Mouse (Mus musculus): Measurements from ENCODE around the gene Hadhb. TPM values are rescaled to one million over a fixed set of nuclear protein-coding genes. Genes with fewer than 3 reads are reported as not detected.

Gene Hadhb
- polyA plus RNA-seq, 1 experiment from 2014 or later = 107 TPM

- no peak for DNase-seq (ENCODE audit: low spot score)
- Histone ChIP-seq H3K36me3 (ENCODE audit: insufficient read depth, low read length) (no peaks in the 10 kb centered on the region), H3K9me3 (ENCODE audit: low read length) (no peaks in the 10 kb centered on the region), H3K4me1 (ENCODE audit: insufficient read depth, low read depth, low read length) (peaks cover 5% of the 10 kb centered on the region; the same call in 1 of the 2 replicates), H3K27me3 (replicated peaks; ENCODE audit: insufficient read depth, low read length) (no peaks in the 10 kb centered on the region), H3K27ac (ENCODE audit: low read length) (no peak overlapping the region), H3K9ac (replicated peaks; ENCODE audit: low read depth) (no peak overlapping the region), H3K4me3 (ENCODE audit: low read depth, low read length) (no peak overlapping the region), H3K4me2 (replicated peaks; ENCODE audit: low read depth, low read length) (no peak overlapping the region)
- TF ChIP-seq EP300 (IDR thresholded peaks at IDR 0.05) (no peak), CTCF (IDR thresholded peaks at IDR 0.05) (no peak)
- ATAC-seq = no peak
- 92% methylated on average over 2 of the region's 2 CpGs for WGBS
These were observed 1.8 kb upstream of the Hadhb start for GRCm38 (mm10) chr5:30153222-30153621.

- no peak for ATAC-seq
- H3K4me2 ChIP-seq (replicated peaks; ENCODE audit: low read depth, low read length) = peak overlapping the region; percentile 62
- H3K36me3 ChIP-seq (ENCODE audit: insufficient read depth, low read length) = no peaks in the 10 kb centered on the region
- peak overlapping the region; percentile 95; the same call in 1 of the 2 replicates for H3K27ac ChIP-seq (ENCODE audit: low read length)
- H3K4me3 ChIP-seq (ENCODE audit: low read depth, low read length) = peak overlapping the region; percentile 84
- H3K9ac ChIP-seq (replicated peaks; ENCODE audit: low read depth) = peak overlapping the region; percentile 76
- peaks cover 5% of the 10 kb centered on the region; the same call in 1 of the 2 replicates for H3K4me1 ChIP-seq (ENCODE audit: insufficient read depth, low read depth, low read length)
- peak; percentile 65 for DNase-seq (ENCODE audit: low spot score)
- TF ChIP-seq CTCF (IDR thresholded peaks at IDR 0.05) = no peak
- no peak for TF ChIP-seq EP300 (IDR thresholded peaks at IDR 0.05)
- no peaks in the 10 kb centered on the region for H3K9me3 ChIP-seq (ENCODE audit: low read length)
- no peaks in the 10 kb centered on the region for H3K27me3 ChIP-seq (replicated peaks; ENCODE audit: insufficient read depth, low read length)
- 20% methylated on average over 4 of the region's 4 CpGs for WGBS
These were observed 1.0 kb upstream of the Hadhb start for GRCm38 (mm10) chr5:30154013-30154412.

- under 1% methylated on average over 31 of the region's 31 CpGs for WGBS
- H3K27me3 ChIP-seq (replicated peaks; ENCODE audit: insufficient read depth, low read length) = no peaks in the 10 kb centered on the region
- ATAC-seq (peak; percentile 46), DNase-seq (ENCODE audit: low spot score) (no peak)
- H3K4me2 ChIP-seq (replicated peaks; ENCODE audit: low read depth, low read length) = peak overlapping the region; percentile 62
- H3K36me3 ChIP-seq (ENCODE audit: insufficient read depth, low read length) = no peaks in the 10 kb centered on the region
- H3K9ac ChIP-seq (replicated peaks; ENCODE audit: low read depth) = peak overlapping the region; percentile 76
- H3K4me3 ChIP-seq (ENCODE audit: low read depth, low read length) = peak overlapping the region; percentile 84
- H3K27ac ChIP-seq (ENCODE audit: low read length) = peak overlapping the region; percentile 95
- TF ChIP-seq EP300 (IDR thresholded peaks at IDR 0.05) (no peak), CTCF (IDR thresholded peaks at IDR 0.05) (no peak)
- peaks cover 5% of the 10 kb centered on the region; the same call in 1 of the 2 replicates for H3K4me1 ChIP-seq (ENCODE audit: insufficient read depth, low read depth, low read length)
- no peaks in the 10 kb centered on the region for H3K9me3 ChIP-seq (ENCODE audit: low read length)
These were observed 346 bp downstream of the Hadhb start for GRCm38 (mm10) chr5:30155395-30155792.

GRCm38 (mm10) chr5:30155821-30156629, 977 bp downstream of the Hadhb start:
- WGBS = 23% methylated on average over 13 of the region's 13 CpGs
- H3K4me3 ChIP-seq (ENCODE audit: low read depth, low read length) = peak overlapping the region; percentile 84
- H3K27ac ChIP-seq (ENCODE audit: low read length) = peak overlapping the region; percentile 95
- DNase-seq (ENCODE audit: low spot score) = peak; percentile 33
- TF ChIP-seq EP300 (IDR thresholded peaks at IDR 0.05) (no peak), CTCF (IDR thresholded peaks at IDR 0.05) (no peak)
- H3K4me1 ChIP-seq (ENCODE audit: insufficient read depth, low read depth, low read length) = peaks cover 5% of the 10 kb centered on the region; the same call in 1 of the 2 replicates
- peak overlapping the region; percentile 76 for H3K9ac ChIP-seq (replicated peaks; ENCODE audit: low read depth)
- no peaks in the 10 kb centered on the region for H3K9me3 ChIP-seq (ENCODE audit: low read length)
- H3K36me3 ChIP-seq (ENCODE audit: insufficient read depth, low read length) = no peaks in the 10 kb centered on the region
- H3K4me2 ChIP-seq (replicated peaks; ENCODE audit: low read depth, low read length) = peak overlapping the region; percentile 62
- no peaks in the 10 kb centered on the region for H3K27me3 ChIP-seq (replicated peaks; ENCODE audit: insufficient read depth, low read length)
- no peak for ATAC-seq

DNA sequence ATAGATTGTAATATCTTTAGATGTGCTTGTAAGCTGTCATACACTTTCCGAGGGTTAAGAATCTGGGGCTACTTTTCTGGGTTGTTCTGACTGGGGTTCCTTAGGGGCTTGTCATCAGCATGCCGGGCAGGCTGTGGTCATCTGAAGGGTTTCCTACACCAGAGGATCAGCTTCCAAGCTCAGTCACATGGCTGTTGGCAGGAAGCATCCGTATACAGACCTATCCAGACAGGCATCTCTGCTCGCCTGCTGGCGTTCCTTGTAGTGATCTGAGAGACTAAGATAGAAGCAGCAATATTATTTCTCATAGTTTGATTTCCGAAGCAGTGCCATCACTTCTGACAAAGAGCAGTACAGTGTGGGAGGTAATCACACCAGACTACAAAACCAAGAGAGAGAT, 4.6 kb downstream of the Hadhb start:
- no peaks in the 10 kb centered on the region for H3K27me3 ChIP-seq (replicated peaks; ENCODE audit: insufficient read depth, low read length)
- no peak overlapping the region for H3K4me2 ChIP-seq (replicated peaks; ENCODE audit: low read depth, low read length)
- ATAC-seq = no peak
- no peak for TF ChIP-seq CTCF (IDR thresholded peaks at IDR 0.05)
- TF ChIP-seq EP300 (IDR thresholded peaks at IDR 0.05) = no peak
- no peaks in the 10 kb centered on the region for H3K36me3 ChIP-seq (ENCODE audit: insufficient read depth, low read length)
- H3K4me1 ChIP-seq (ENCODE audit: insufficient read depth, low read depth, low read length) = peaks cover 2% of the 10 kb centered on the region; the same call in 1 of the 2 replicates
- no peak overlapping the region for H3K4me3 ChIP-seq (ENCODE audit: low read depth, low read length)
- WGBS = 78% methylated on average over 6 of the region's 6 CpGs
- no peak for DNase-seq (ENCODE audit: low spot score)
- H3K9me3 ChIP-seq (ENCODE audit: low read length) = no peaks in the 10 kb centered on the region
- H3K9ac ChIP-seq (replicated peaks; ENCODE audit: low read depth) = no peak overlapping the region
- no peak overlapping the region for H3K27ac ChIP-seq (ENCODE audit: low read length)

DNA sequence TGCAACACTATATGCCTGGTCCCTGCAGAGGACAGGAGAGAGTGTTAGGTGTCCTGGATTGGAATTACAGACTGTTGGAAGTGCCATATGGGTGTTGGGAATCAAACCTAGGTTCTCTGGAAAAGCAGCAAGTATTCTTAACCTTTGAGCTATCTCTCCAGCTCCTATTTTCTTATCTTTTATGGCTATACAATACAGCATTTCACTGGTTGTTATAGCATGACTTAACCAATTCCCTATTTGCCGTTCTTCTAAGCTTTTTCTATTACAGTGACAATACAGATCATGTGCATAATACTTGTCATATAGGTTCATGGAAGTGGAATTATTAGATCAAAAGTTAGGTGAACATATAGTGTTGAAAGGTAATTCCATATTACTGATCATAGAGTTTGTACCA, 6.8 kb downstream of the Hadhb start:
- no peak overlapping the region for H3K9ac ChIP-seq (replicated peaks; ENCODE audit: low read depth)
- WGBS = 88% methylated on average over 1 of the region's 1 CpGs
- TF ChIP-seq CTCF (IDR thresholded peaks at IDR 0.05) (no peak), EP300 (IDR thresholded peaks at IDR 0.05) (no peak)
- H3K9me3 ChIP-seq (ENCODE audit: low read length) = no peaks in the 10 kb centered on the region
- no peak overlapping the region for H3K4me3 ChIP-seq (ENCODE audit: low read depth, low read length)
- no peaks in the 10 kb centered on the region for H3K36me3 ChIP-seq (ENCODE audit: insufficient read depth, low read length)
- H3K27ac ChIP-seq (ENCODE audit: low read length) = no peak overlapping the region
- peaks cover 2% of the 10 kb centered on the region; the same call in 1 of the 2 replicates for H3K4me1 ChIP-seq (ENCODE audit: insufficient read depth, low read depth, low read length)
- ATAC-seq (no peak), DNase-seq (ENCODE audit: low spot score) (no peak)
- H3K4me2 ChIP-seq (replicated peaks; ENCODE audit: low read depth, low read length) = no peak overlapping the region
- no peaks in the 10 kb centered on the region for H3K27me3 ChIP-seq (replicated peaks; ENCODE audit: insufficient read depth, low read length)
